Mouse (Mus musculus): ENCODE data around the gene Krt28.

GRCm38 (mm10) chr11:99420586-99420985 lies 45.9 kb upstream of the Krt28 start:
- TF ChIP-seq CTCF (IDR thresholded peaks at IDR 0.05), result no peak
- TF ChIP-seq EP300 (IDR thresholded peaks at IDR 0.05), result no peak
